Mouse (Mus musculus) heart, embryonic 10.5 days (tissue): ENCODE results near the gene Fmo1. TPM values are rescaled to one million over a fixed set of nuclear protein-coding genes. Genes with fewer than 3 reads are reported as not detected.

Source experiments
- DNase-seq: peaks from one replicate; pipeline ENCODE4 v3.0.0-alpha.2; 2017; ENCODE audit warnings: low spot score
- H3K27ac ChIP-seq: fragments of 300-500 bp; sonication (generic); 2 replicates; pipeline ENCODE4 v1.5.1; 2016; ENCODE audit warnings: mild to moderate bottlenecking
- H3K27me3 ChIP-seq: fragments of 300-500 bp; sonication (generic); 2 replicates; pipeline ENCODE4 v1.6.1; 2016; ENCODE audit warnings: mild to moderate bottlenecking; ENCODE audit not compliant: poor library complexity, insufficient read depth, severe bottlenecking
- H3K36me3 ChIP-seq: fragments of 300-500 bp; sonication (generic); 2 replicates; pipeline ENCODE4 v1.6.1; 2016; ENCODE audit warnings: mild to moderate bottlenecking, moderate library complexity
- H3K4me1 ChIP-seq: fragments of 300-500 bp; sonication (generic); 2 replicates; pipeline ENCODE4 v1.6.1; 2016; ENCODE audit warnings: mild to moderate bottlenecking
- H3K4me3 ChIP-seq: fragments of 300-500 bp; sonication (generic); 2 replicates; pipeline ENCODE4 v1.5.1; 2016; ENCODE audit warnings: mild to moderate bottlenecking, moderate library complexity
- H3K9me3 ChIP-seq: fragments of 300-500 bp; sonication (generic); 2 replicates; pipeline ENCODE4 v1.6.1; 2016; ENCODE audit warnings: mild to moderate bottlenecking, moderate library complexity
- WGBS: fragments of 180-500 bp; shearing (Covaris S2); methylation state at CpG from one replicate; pipeline ENCODE4 v1.1.7; 2016; 5-methylcytosine and 5-hydroxymethylcytosine counted together
- polyA plus RNA-seq: library from polyadenylated mRNA; unstranded; fragments of >200 nt; fragmentation: Nextera tagmentation; extraction: Ambion mirVana; gene quantifications from 2 replicates; pipeline ENCODE4 v1.2.1, GENCODE M21; 2016

Fmo1 gene
- 1.7 and 2.8 TPM in 2 replicates for polyA plus RNA-seq

GRCm38 (mm10) chr1:162866280-162866681 lies at the start of gene Fmo1:
Gene Fmo1, minus strand, starts transcription at chr1:162866610.
- WGBS = 49% methylated on average over 7 of the region's 7 CpGs
- Histone ChIP-seq H3K27me3 (no peaks in the 10 kb centered on the region), H3K27ac (no peak within 1 kb of the TSS), H3K9me3 (no peaks in the 10 kb centered on the region), H3K4me1 (no peaks in the 10 kb centered on the region), H3K4me3 (no peak within 1 kb of the TSS), H3K36me3 (no peaks in the 10 kb centered on the region)
- no peak for DNase-seq

- DNase-seq = no peak
- Histone ChIP-seq H3K36me3 (no peaks in the 10 kb centered on the region), H3K9me3 (no peaks in the 10 kb centered on the region), H3K27me3 (no peaks in the 10 kb centered on the region), H3K27ac (no peak overlapping the region), H3K4me3 (no peak overlapping the region), H3K4me1 (no peaks in the 10 kb centered on the region)
- 85% methylated on average over 4 of the region's 4 CpGs for WGBS
Observed at GRCm38 (mm10) chr1:162914932-162915556, 48.6 kb upstream of the Fmo1 start.

- DNase-seq = no peak
- H3K9me3 ChIP-seq = no peaks in the 10 kb centered on the region
- no peak overlapping the region for H3K27ac ChIP-seq
- no peak overlapping the region for H3K4me3 ChIP-seq
- H3K27me3 ChIP-seq = no peaks in the 10 kb centered on the region
- no peaks in the 10 kb centered on the region for H3K4me1 ChIP-seq
- no peaks in the 10 kb centered on the region for H3K36me3 ChIP-seq
Observed at GRCm38 (mm10) chr1:162912085-162912484, 45.7 kb upstream of the Fmo1 start.

- H3K27me3 ChIP-seq = no peaks in the 10 kb centered on the region
- WGBS = 77% methylated on average over 4 of the region's 4 CpGs
- no peak for DNase-seq
Observed at GRCm38 (mm10) chr1:162901879-162902278, 35.5 kb upstream of the Fmo1 start.

GRCm38 (mm10) chr1:162897838-162898811 lies 31.7 kb upstream of the Fmo1 start, which contains the start of gene Fmo2:
Gene Fmo2, minus strand, starts transcription at chr1:162898726.
- Histone ChIP-seq H3K4me1 (no peaks in the 10 kb centered on the region), H3K27ac (no peak within 1 kb of the TSS), H3K36me3 (no peaks in the 10 kb centered on the region), H3K27me3 (no peaks in the 10 kb centered on the region), H3K4me3 (no peak within 1 kb of the TSS), H3K9me3 (no peaks in the 10 kb centered on the region)
- no peak for DNase-seq
- WGBS = 71% methylated on average over 14 of the region's 14 CpGs

More at GRCm38 (mm10) chr1:162901879-162902278, 35.5 kb upstream of the Fmo1 start:
- Histone ChIP-seq H3K9me3 (no peaks in the 10 kb centered on the region), H3K4me1 (no peaks in the 10 kb centered on the region), H3K4me3 (no peak overlapping the region), H3K27ac (no peak overlapping the region), H3K36me3 (no peaks in the 10 kb centered on the region)

DNA sequence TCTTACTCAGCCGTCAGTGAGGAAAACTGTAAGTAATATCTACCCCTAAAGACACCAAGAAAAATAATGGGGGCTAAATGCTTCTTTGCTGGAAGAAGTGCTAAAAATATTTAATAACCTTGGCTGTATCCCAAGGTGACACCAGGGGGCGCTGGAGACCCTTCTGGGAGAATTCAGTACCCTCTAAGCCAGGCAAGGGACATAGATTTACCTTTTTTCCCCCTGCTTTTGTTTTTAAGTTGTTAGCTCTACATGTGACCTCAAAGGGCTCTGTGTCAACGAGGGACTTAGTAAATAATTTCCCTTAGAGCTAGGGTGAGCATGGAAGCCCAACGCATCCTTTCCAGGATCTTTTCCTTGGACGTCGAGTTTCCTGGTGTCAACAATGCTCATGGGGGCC lies 29.5 kb upstream of the Fmo1 start:
- no peaks in the 10 kb centered on the region for H3K27me3 ChIP-seq
- H3K9me3 ChIP-seq = no peaks in the 10 kb centered on the region
- no peaks in the 10 kb centered on the region for H3K4me1 ChIP-seq
- DNase-seq = no peak
- H3K27ac ChIP-seq = no peak overlapping the region
- no peaks in the 10 kb centered on the region for H3K36me3 ChIP-seq
- 37% methylated on average over 6 of the region's 6 CpGs for WGBS
- H3K4me3 ChIP-seq = no peak overlapping the region

- Histone ChIP-seq H3K27me3 (no peaks in the 10 kb centered on the region), H3K27ac (no peak overlapping the region), H3K4me3 (no peak overlapping the region), H3K36me3 (no peaks in the 10 kb centered on the region), H3K4me1 (no peaks in the 10 kb centered on the region), H3K9me3 (no peaks in the 10 kb centered on the region)
- WGBS = 85% methylated on average over 6 of the region's 6 CpGs
- DNase-seq = no peak
Observed at GRCm38 (mm10) chr1:162893014-162893413, 26.6 kb upstream of the Fmo1 start.

DNA sequence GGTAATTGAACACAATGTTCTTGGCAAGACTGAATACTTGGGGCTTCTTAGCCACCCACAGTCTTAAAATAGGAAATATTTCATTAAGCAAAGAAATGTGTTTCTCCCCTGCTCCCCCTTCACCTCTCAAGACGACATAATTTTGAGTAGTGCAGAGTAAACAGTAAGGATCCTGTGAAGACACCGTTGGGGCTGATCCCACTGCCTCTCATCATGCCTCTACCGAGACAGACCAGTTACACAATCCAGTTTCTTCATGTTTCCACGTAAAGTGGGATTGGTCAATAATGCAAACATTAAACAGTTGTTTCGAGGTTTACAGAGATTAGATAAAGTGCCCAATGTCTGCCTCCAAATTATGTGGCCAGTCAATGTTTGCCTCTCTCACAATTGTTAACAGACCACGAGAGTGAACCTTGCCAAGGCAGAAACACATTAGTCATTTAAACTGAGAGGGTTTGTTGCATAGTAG lies 25.6 kb upstream of the Fmo1 start:
- no peak overlapping the region for H3K4me3 ChIP-seq
- H3K36me3 ChIP-seq = no peaks in the 10 kb centered on the region
- no peak for DNase-seq
- H3K27me3 ChIP-seq = no peaks in the 10 kb centered on the region
- H3K4me1 ChIP-seq = no peaks in the 10 kb centered on the region
- no peaks in the 10 kb centered on the region for H3K9me3 ChIP-seq
- no peak overlapping the region for H3K27ac ChIP-seq
- 62% methylated on average over 6 of the region's 6 CpGs for WGBS

DNA sequence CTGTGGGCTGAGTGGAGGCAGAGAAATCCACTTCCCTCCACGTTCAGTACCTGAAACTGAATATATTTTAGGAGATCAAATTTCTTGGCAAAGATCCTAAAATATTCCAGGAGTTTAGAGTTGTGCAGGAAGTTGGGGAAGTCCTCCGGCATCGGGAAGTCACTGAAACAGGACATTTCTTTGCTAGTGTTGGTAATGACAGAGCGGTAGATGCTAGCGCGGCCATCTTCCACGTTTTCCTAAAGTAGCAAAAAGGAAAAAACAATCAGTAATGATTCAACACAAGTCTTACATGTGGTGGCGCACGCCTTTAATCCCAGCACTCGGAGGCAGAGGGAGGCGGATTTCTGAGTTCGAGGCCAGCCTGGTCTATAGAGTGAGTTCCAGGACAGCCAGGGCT lies 22.2 kb upstream of the Fmo1 start:
- WGBS = 90% methylated on average over 12 of the region's 12 CpGs
- H3K4me1 ChIP-seq = no peaks in the 10 kb centered on the region
- DNase-seq = no peak
- H3K9me3 ChIP-seq = no peaks in the 10 kb centered on the region
- H3K4me3 ChIP-seq = no peak overlapping the region
- no peaks in the 10 kb centered on the region for H3K27me3 ChIP-seq
- H3K36me3 ChIP-seq = no peaks in the 10 kb centered on the region
- no peak overlapping the region for H3K27ac ChIP-seq

DNA sequence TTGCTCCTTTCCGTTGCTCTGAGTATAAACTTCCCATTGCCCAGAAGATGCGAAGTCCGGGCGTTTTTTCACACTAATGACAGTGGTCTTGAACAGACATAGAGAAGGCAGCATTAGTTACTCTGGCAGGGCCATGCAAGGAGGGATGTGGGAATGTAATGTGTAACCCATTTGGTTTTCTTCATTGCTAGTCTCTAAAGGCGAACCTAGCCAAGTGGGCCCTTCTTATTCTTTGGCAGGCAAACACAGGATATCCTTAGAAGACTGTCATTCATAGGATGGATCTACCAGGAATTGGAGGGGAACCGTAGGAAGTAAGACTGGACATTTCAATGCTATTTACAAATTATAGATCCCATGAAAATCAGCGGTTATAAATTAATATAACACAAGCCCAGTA lies 21.2 kb upstream of the Fmo1 start:
- no peak for DNase-seq
- H3K9me3 ChIP-seq = no peaks in the 10 kb centered on the region
- H3K36me3 ChIP-seq = no peaks in the 10 kb centered on the region
- H3K4me1 ChIP-seq = no peaks in the 10 kb centered on the region
- WGBS = 92% methylated on average over 7 of the region's 7 CpGs
- H3K27me3 ChIP-seq = no peaks in the 10 kb centered on the region
- H3K4me3 ChIP-seq = no peak overlapping the region
- H3K27ac ChIP-seq = no peak overlapping the region

DNA sequence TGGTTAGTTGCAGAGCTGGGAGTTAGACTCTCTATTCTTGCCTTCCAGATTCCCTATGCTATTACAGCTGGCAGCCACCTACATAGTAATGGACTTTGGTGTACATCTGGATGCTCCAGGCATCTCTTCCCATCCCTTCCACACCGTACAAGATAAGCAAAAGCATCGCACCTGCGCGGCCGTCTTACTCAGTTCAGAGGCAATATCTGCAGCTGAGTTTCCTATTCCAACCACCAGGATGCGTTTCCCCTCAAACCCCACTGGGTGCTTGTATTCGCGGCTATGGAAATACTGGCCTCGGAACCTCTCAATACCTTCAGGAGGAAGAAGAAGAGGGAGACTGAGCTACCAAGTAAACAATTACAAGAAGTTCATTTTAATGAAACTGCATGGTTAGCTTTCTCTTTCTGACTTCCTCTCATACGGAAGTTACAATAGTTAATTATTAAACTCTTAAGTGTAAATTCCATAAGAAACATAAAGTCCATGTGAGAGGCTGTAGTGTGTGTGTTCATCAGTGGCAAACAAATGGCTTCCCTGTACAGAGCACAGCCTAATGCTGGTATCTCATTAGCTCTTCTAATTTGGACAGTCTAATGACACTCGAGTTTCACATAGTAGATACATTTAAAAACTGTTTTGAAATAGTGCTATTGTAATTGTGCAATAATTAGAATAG lies 19.9 kb upstream of the Fmo1 start:
- Histone ChIP-seq H3K4me3 (no peak overlapping the region), H3K4me1 (no peaks in the 10 kb centered on the region), H3K36me3 (no peaks in the 10 kb centered on the region), H3K27me3 (no peaks in the 10 kb centered on the region), H3K27ac (no peak overlapping the region), H3K9me3 (no peaks in the 10 kb centered on the region)
- DNase-seq = no peak
- 83% methylated on average over 11 of the region's 11 CpGs for WGBS

- Histone ChIP-seq H3K27ac (no peak overlapping the region), H3K36me3 (no peaks in the 10 kb centered on the region), H3K4me1 (no peaks in the 10 kb centered on the region), H3K4me3 (no peak overlapping the region), H3K9me3 (no peaks in the 10 kb centered on the region), H3K27me3 (no peaks in the 10 kb centered on the region)
- WGBS = 72% methylated on average over 4 of the region's 4 CpGs
- DNase-seq = no peak
Observed at GRCm38 (mm10) chr1:162882681-162883080, 16.3 kb upstream of the Fmo1 start.
